In genomic region chr2:92883039-92883911, GRCm38 (mm10) we compare ENCODE assay signal across 8 mouse cellular contexts. TPM values are rescaled to one million over a fixed set of nuclear protein-coding genes. Genes with fewer than 3 reads are reported as not detected.
DNase-seq lines count a peak whose midpoint lies in the region; ATAC-seq and TF ChIP-seq lines count a peak whose summit lies in the region.

No protein-coding gene starts in this region.

- H3K36me3 ChIP-seq in E14TG2a.4 (ENCODE audit: insufficient read depth, low read length) = no peaks in the 10 kb centered on the region
- no peaks in the 10 kb centered on the region for H3K36me3 ChIP-seq in embryonic facial prominence, embryonic 14.5 days (ENCODE audit: control insufficient read depth, insufficient read depth, low read length)
- H3K36me3 ChIP-seq in lung, embryonic 15.5 days = no peaks in the 10 kb centered on the region

- peak; percentile 67 for ATAC-seq in embryonic facial prominence, embryonic 14.5 days (ENCODE audit: low read depth)
- no peak for ATAC-seq in lung, embryonic 15.5 days (ENCODE audit: borderline replicate concordance, extremely low read depth, low FRiP score, low TSS enrichment)

- peak; percentile 57 to 77 for DNase-seq in adrenal gland, postnatal 36 days
- DNase-seq in embryonic facial prominence, embryonic 14.5 days (ENCODE audit: low spot score) = peak; percentile 87
- DNase-seq in heart, postnatal 14 days = peak; percentile 57 to 70
- peak; percentile 16 for DNase-seq in large intestine, adult 2 months (ENCODE audit: low read depth, low spot score)
- DNase-seq in retina, embryonic 14.5 days (ENCODE audit: low spot score) = peak; percentile 87
- peak; percentile 30 to 70 for DNase-seq in urinary bladder, postnatal 4 days (ENCODE audit: low spot score in 2 of 2)

- H3K4me1 ChIP-seq in E14TG2a.4 (replicated peaks; ENCODE audit: low read depth, low read length) = peaks cover 11% of the 10 kb centered on the region
- H3K4me1 ChIP-seq in embryonic facial prominence, embryonic 14.5 days (ENCODE audit: control insufficient read depth, insufficient read depth, low read length) = peaks cover 7% of the 10 kb centered on the region; the same call in 1 of the 2 replicates
- H3K4me1 ChIP-seq in lung, embryonic 15.5 days = peaks cover 9% of the 10 kb centered on the region

- H3K27ac ChIP-seq in embryonic facial prominence, embryonic 14.5 days (replicated peaks; ENCODE audit: low read depth, low read length) = peak overlapping the region; percentile 61
- H3K27ac ChIP-seq in lung, embryonic 15.5 days = no peak overlapping the region

- no peak overlapping the region for H3K9ac ChIP-seq in embryonic facial prominence, embryonic 14.5 days (ENCODE audit: low read depth, low read length)
- no peak overlapping the region for H3K9ac ChIP-seq in lung, embryonic 15.5 days

- 2% methylated on average over 15 of the region's 15 CpGs for WGBS in embryonic facial prominence, embryonic 14.5 days
- WGBS in large intestine, adult 2 months = 7% methylated on average over 15 of the region's 15 CpGs
- 3% methylated on average over 15 of the region's 15 CpGs for WGBS in lung, embryonic 15.5 days

- H3K4me3 ChIP-seq in E14TG2a.4 (replicated peaks; ENCODE audit: low read length) = peak overlapping the region; percentile 39; the same call in 1 of the 2 replicates
- H3K4me3 ChIP-seq in embryonic facial prominence, embryonic 14.5 days (ENCODE audit: low read depth, low read length) = no peak overlapping the region
- no peak overlapping the region for H3K4me3 ChIP-seq in lung, embryonic 15.5 days

- intact Hi-C loops in heart, postnatal 14 days (cut with DNase I) = no loop called here

- H3K4me2 ChIP-seq in embryonic facial prominence, embryonic 14.5 days (ENCODE audit: low read depth, low read length) = peak overlapping the region; percentile 42
- peak overlapping the region; percentile 22 for H3K4me2 ChIP-seq in lung, embryonic 15.5 days

- peaks cover 27% of the 10 kb centered on the region for H3K27me3 ChIP-seq in E14TG2a.4 (ENCODE audit: insufficient read depth, low read length)
- H3K27me3 ChIP-seq in embryonic facial prominence, embryonic 14.5 days (replicated peaks; ENCODE audit: control insufficient read depth, insufficient read depth, low read length) = no peaks in the 10 kb centered on the region
- no peaks in the 10 kb centered on the region for H3K27me3 ChIP-seq in lung, embryonic 15.5 days

- peak; percentile 87 for TF ChIP-seq CTCF in E14TG2a.4 (conservative IDR thresholded peaks at IDR 0.05; ENCODE audit: low read length)

- peaks cover 7% of the 10 kb centered on the region; the same call in 1 of the 2 replicates for H3K9me3 ChIP-seq in E14TG2a.4 (ENCODE audit: low read length)
- no peaks in the 10 kb centered on the region for H3K9me3 ChIP-seq in embryonic facial prominence, embryonic 14.5 days (ENCODE audit: control insufficient read depth, low read length)
- no peaks in the 10 kb centered on the region for H3K9me3 ChIP-seq in lung, embryonic 15.5 days

RNA-seq across cellular contexts. Expression of gene Syt13, which starts 31.6 kb away (rescaled TPM):
- total RNA-seq in adrenal gland, postnatal 36 days (2021) = 1 to 10 TPM; 1.1 to 2.0 TPM
- polyA plus RNA-seq in embryonic facial prominence, embryonic 14.5 days (2014; fragmentation: Nextera tagmentation; extraction: Ambion mirVana) = 8.7 and 11.6 TPM in 2 replicates
- under 1 TPM; 0.36 to 0.95 TPM for total RNA-seq in heart, postnatal 14 days (2021)
- polyA plus RNA-seq in large intestine, adult 2 months (2012; rRNA removed) = 2.7 and 3.1 TPM in 2 replicates
- 3.3 and 3.8 TPM in 2 replicates for polyA plus RNA-seq in lung, embryonic 15.5 days (2015; fragmentation: Nextera tagmentation; extraction: Ambion mirVana)

Comparison
In these comparisons a context has a peak if more than half of its experiments do, and no peak if none do; other contexts are left out.
1. DNase-seq: peak in every context shown above with its lines; median percentile 87 in embryonic facial prominence, embryonic 14.5 days; 87 in retina, embryonic 14.5 days; 67 in adrenal gland, postnatal 36 days; 64 in heart, postnatal 14 days; 50 in urinary bladder, postnatal 4 days; 16 in large intestine, adult 2 months.